Mouse (Mus musculus): ENCODE measurements around the gene Rusc2.

DNA sequence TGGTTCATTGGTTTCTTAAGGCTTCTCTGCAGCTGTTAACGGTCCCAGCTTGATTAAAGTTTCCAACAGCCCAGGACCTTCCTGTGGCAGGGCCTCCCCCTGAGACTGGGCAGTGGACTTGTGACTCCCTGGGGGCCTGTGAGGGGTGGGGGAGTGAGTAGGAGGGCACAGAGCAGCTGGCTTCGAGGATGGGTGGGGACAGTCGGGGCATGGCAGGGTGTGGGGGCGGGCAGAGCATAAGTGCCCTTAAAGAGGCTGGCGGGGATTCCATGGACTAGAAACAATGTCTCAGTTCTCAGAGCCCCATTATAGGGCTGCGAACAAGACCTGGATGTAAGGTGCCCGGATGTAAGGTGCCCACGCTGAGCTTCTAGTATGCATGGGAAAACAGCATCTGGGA lies 75.3 kb downstream of the Rusc2 start:
- TF ChIP-seq CTCF (conservative IDR thresholded peaks at IDR 0.05; ENCODE audit: low read length) (no peak), POU5F1 (IDR thresholded peaks at IDR 0.05; ENCODE audit: borderline replicate concordance, low read length) (no peak), NANOG (IDR thresholded peaks at IDR 0.05; ENCODE audit: borderline replicate concordance, low read length) (no peak)
